Mouse (Mus musculus): ENCODE measurements around the gene Zdhhc17.

Gene Zdhhc17

DNA sequence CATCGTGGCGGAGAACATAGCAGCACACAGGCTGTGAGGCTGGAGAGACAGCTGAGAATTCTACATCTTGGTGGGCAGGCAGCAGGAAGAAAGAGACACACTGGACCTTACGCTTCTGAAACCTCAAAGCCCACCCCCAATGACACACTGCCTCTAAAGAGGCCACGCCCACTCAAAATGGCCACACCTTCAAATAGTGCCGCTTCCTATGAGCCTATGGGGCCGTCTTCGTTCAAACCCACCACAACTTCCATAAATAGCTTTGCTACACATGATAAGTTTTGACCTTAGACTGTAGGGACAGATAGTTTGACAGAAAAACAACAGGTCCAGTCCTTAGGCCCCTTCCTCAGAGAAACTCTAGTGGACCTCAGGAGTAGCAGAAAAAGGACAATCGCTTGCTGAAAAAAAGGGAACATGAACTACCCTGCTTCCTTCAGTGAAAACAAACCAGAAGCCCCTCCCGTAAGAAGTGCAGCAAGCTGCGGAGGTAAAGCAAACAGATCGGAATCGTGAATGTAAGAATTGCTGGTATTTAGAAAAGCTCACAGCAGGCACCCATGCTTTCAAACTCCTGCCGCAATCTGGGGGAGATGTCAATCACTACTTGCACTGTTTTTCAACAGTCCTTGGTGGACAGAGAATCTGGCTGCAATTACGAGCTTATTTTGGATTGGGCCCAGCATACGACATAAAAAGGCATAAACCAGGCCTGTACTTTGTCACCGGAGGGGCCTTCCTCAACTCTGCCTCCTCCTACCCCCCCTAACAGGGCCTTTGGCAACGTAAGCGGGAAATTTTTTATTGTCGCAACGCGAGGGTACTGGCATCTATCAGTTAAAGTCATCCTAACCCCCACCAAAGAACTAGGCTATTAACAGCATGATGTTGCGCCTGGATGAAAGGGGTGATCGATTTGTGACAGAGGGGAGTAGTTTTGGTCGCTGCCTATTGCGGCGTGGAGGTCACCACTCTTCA lies 91.2 kb downstream of the Zdhhc17 start:
- POLR2A ChIA-PET: interaction anchor here (0.5 to 8.1 kb wide), 17 partner anchors 9 to 189 kb away, joined by 3 to 128 read pairs (median 8); no protein-coding TSS in a partner anchor
- CTCF ChIA-PET: no interaction called here

DNA sequence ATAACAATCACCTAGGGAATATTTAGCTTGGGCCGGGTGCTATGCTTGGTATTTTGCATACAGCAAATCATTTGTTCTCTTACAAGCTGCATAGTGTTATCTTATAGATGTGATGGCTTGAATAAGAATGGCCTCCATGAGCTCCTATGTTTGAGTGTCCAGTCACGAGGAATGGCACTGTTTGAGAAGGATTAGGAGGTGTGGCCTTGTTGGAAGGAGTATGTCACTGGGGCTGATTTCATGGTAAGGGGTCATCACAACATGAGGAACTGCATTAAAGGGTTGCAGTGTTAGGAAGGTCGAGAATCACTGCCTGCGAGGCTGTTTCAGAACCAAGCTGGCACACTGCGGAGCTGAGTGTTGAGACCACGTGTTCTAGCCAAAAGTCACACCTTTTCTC lies 92.4 kb downstream of the Zdhhc17 start:
- CTCF ChIA-PET: no interaction called here
- POLR2A ChIA-PET: interaction anchor here in 3 of 4 experiments (1.2 to 8.1 kb wide), 4 partner anchors 12 to 63 kb away, joined by 3 to 128 read pairs (median 87); no protein-coding TSS in a partner anchor

DNA sequence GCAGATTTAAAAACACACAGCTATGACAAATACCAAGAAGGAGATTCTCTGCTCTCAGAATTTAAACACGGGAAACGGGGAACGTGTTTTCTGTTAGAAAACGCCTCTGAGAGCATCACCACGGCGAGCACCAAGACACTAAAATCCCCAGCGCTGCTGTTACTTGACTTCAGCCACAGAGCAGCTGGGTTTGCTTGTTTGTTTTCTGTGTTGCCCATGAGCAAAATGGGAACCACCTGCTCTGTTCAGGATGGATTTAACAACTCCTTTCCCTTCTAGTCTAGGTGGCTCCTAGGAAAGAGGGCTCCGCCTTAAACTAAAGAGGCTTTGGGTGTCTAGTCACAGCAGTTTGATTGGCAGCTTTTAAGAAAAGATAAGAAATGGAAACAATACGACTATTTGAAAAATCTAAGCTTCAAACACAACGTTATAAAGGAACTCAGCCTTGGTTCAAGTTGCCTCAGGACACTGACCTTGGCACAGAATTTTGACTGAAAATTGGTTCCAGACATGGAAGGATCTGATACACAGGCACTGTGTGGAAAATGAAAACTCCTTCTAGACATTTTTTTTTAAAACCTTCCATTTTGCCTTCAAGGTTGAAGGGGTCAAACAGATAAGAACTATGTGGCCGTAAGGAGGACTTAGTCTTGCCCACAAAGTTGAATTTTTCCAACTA lies 93.1 kb downstream of the Zdhhc17 start:
- POLR2A ChIA-PET: interaction anchor here in 2 of 4 experiments (1.0 to 8.1 kb wide), 4 partner anchors 13 to 62 kb away, joined by 3 to 89 read pairs (median 44); no protein-coding TSS in a partner anchor
- CTCF ChIA-PET: no interaction called here

DNA sequence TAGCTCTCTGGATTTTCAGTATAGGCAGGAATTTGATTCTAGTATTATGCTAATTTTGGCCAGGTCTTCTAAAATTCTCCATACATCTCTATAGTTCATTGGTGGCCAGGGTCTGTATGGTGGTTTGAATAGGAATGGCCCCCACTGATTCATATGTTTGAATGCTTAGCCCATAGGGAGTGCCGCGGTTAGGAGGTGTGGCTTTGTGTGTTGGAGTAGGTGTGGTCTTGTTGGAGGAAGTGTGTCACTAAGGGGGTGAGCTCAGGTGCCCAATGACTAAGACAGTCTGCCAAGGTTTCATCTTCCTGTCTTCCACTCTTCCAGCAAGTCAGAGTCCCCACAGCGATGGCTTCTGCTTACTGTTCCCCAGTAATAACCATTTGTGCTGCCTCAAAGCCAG lies 106.1 kb downstream of the Zdhhc17 start:
- ChIA-PET POLR2A (interaction anchor here in 3 of 4 experiments (0.6 to 1.2 kb wide), 3 partner anchors 13 to 68 kb away, joined by 3 to 6 read pairs (median 3); partner anchors contain the start of gene Csrp2 (in 1 of the 3)), CTCF (no interaction called here)

DNA sequence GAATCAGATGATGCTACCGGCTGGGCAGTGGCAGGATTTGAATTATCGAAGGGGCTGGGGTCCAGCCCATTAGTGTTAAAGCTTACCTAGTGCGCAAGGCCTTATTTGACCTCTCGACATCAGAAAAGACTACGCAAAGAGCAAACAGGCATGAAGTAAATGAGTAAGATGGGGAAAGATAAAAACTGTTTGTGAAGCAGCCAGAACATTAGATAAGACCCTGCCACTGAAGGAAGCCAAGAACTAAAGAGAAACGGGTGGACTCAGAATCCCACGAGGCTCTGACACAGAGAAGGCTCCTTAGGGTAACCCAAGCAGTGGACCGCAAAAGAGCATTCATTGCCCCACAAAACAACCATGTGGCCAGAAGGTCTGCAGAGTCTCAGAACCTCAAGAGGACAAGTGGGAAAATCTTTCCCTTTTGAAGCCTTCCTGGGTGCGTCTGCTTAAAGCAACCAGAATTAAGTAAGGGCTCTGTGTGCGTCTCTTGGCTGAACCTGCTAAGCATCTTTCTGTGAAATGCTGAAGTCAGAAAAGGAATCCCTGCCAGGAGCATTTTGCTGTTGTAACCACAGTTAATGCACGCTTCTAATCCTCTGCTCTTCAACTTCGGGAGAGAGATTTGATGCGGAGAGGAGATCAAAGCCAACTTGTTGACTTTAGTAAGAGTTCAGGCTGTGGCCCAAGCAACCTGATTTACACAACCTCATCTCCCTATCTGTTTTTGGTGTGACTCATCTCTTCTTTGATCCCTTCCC lies 110.0 kb downstream of the Zdhhc17 start:
- ChIA-PET POLR2A (interaction anchor here in 1 of 4 experiments (1.1 to 1.3 kb wide), 2 partner anchors 20 to 25 kb away, joined by 3 to 5 read pairs; partner anchors contain the start of gene Csrp2), CTCF (no interaction called here)
